Mouse (Mus musculus) heart, adult 2 months (tissue): Measurements from ENCODE around the gene Ankrd66.

Experiments used
- CTCF ChIP-seq: fragments of 200-600 bp; IDR thresholded peaks from 2 replicates; pipeline ENCODE4 v1.8.1; 2022; ENCODE audit warnings: antibody characterized with exemption, mild to moderate bottlenecking, moderate library complexity
- EP300 ChIP-seq: fragments of 200-500 bp; IDR thresholded peaks from 2 replicates; pipeline ENCODE4 v1.6.1; 2011; ENCODE audit warnings: low read depth, low read length, control low read depth; ENCODE audit not compliant: insufficient read depth

GRCm38 (mm10) chr17:43584771-43585170 is 41.3 kb upstream of the Ankrd66 start:
- TF ChIP-seq EP300 (no peak), CTCF (no peak)
